Mouse (Mus musculus) right cerebral cortex, postnatal 25 days (tissue): ENCODE measurements at regions not wholly inside any gene's neighbourhood (a gene's known extent, or its start where the extent isn't known, plus 50 kb on each side); places are given as distances from the start of the nearest gene placed in this dataset.
A peak's percentile ranks its signal among the peaks of the same experiment; 100 is the strongest.

ENCODE experiments used
- DNase-seq: peaks from one replicate; pipeline ENCODE4 v3.0.0; 2022

GRCm38 (mm10) chr15:12066857-12067211, 50.8 kb upstream of the Zfr start:
- no peak for DNase-seq

- DNase-seq: peak; percentile 59
These were observed 51.3 kb upstream of the Zfr start for GRCm38 (mm10) chr15:12066176-12066856.

- no peak for DNase-seq
These were observed 58.1 kb upstream of the Sub1 start for GRCm38 (mm10) chr15:12054870-12055269.

GRCm38 (mm10) chr15:12053610-12054009, 56.8 kb upstream of the Sub1 start:
- DNase-seq: no peak

- peak; percentile 17 for DNase-seq
These were observed 52.2 kb upstream of the Sub1 start for GRCm38 (mm10) chr15:12048965-12049364.

- DNase-seq: no peak
These were observed 51.4 kb upstream of the Sub1 start for GRCm38 (mm10) chr15:12048214-12048507.

GRCm38 (mm10) chr15:12047349-12048213, 50.8 kb upstream of the Sub1 start:
- DNase-seq: no peak
